Mouse (Mus musculus) heart, postnatal 10 days (tissue): ENCODE measurements around the gene Tcaim. TPM values are rescaled to one million over a fixed set of nuclear protein-coding genes. Genes with fewer than 3 reads are reported as not detected.
"Not testable (repeated sequence)": the region's sequence is repeated elsewhere in the genome, so short reads cannot be mapped to it uniquely, and the experiment has no call there.

Experiments used
- DNase-seq, 2 experiments: peaks; one replicate each; pipeline ENCODE4 v3.0.0; 2021
- intact Hi-C: fragments of 180-260 bp; cut with DNase I; formaldehyde crosslinking; loops from one replicate; pipeline ENCODE4 v1.15.1; 2025
- total RNA-seq, 2 experiments: library from RNA; stranded (reverse); gene quantifications; 2 replicates each; pipeline ENCODE4 v1.2.3; 2021

Gene Tcaim
- total RNA-seq, 2 experiments from 2014 or later, result 20.1 to 22.0 TPM

GRCm38 (mm10) chr9:122846156-122846555 lies 40.8 kb downstream of the Tcaim start:
- DNase-seq, result peak; percentile 69 to 79
- intact Hi-C loops, result no loop called here

DNA sequence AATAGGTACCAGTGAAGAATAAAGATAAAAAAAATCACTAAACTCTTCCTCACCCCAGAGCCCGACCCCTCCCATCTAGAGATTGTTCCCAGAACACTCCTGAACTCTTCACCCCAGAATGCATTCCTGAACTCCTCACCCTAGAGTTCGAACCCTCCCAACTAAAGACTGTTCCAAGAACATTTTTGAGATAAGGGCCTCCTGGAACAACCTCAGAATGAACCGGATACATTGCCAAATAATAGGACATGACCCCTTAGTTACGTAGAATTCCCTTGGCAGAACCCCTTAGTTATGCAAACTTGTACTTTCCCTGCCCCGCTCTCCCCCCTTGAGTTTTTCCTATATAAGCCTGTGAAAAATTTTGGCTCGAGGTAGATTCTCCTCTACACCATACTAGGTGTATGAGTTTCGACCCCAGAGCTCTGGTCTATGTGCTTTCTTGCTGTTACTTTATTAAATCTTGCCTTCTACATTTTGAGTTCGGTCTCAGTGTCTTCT lies 42.5 kb downstream of the Tcaim start:
- intact Hi-C loops, DNase-seq: not testable (repeated sequence)

DNA sequence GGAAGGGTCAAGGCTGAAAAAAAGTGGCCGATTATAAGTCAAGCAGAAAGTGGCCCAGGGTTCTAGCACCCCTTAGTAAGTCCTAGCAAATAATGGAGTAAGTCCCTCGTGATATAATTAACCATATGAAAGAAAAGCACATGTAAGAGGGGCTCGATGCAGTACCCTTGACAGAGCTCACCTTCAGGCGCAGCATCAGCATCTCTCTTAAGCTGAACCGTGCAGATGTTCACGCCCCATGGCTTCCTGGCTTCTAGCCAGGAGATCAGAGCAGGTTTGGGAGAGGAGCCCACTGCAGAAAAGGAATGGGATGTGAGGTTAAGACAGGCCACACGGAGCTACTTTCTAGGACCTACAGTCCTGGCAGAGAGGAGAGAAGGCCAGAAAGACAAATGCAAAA lies 49.2 kb downstream of the Tcaim start:
- DNase-seq, result no peak
- intact Hi-C loops, result no loop called here

DNA sequence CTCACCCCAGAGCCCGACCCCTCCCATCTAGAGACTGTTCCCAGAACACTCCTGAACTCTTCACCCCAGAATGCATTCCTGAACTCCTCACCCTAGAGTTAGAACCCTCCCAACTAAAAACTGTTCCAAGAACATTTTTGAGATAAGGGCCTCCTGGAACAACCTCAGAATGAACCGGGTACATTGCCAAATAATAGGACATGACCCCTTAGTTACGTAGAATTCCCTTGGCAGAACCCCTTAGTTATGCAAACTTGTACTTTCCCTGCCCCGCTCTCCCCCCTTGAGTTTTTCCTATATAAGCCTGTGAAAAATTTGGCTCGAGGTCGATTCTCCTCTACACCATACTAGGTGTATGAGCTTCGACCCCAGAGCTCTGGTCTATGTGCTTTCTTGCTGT lies 49.8 kb downstream of the Tcaim start:
- intact Hi-C loops, DNase-seq: not testable (repeated sequence)

- DNase-seq, result no peak
- intact Hi-C loops, result no loop called here
Observed at GRCm38 (mm10) chr9:122855617-122856016, 50.3 kb downstream of the Tcaim start.

GRCm38 (mm10) chr9:122856716-122857115 lies 51.4 kb downstream of the Tcaim start:
- DNase-seq, result no peak
- intact Hi-C loops, result no loop called here

GRCm38 (mm10) chr9:122860752-122861151 lies 55.4 kb downstream of the Tcaim start:
- intact Hi-C loops, result no loop called here
- no peak for DNase-seq

GRCm38 (mm10) chr9:122863731-122864130 lies 58.4 kb downstream of the Tcaim start:
- intact Hi-C loops, result no loop called here

DNA sequence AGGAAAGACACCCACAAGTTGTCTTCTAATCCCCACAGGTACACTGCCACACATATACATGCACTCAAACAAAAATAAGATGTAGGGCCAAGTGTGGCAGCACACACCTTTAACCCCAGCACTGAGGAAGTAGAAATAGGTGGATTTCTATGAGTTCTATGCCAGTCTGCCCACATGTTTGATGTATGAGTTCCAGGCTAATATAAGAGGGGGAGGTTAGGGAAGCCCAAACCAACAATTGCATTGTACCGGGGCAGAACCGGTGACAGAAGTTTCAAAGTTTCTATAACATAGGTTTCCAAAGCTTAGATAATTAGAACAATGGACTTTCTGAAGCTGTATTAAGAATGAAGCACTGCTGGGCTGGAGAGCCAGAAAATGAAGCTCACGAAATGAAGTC lies 59.5 kb downstream of the Tcaim start:
- intact Hi-C loops, result loop anchor here (5.0 kb wide), 1 partner anchor 57 kb away; the partner anchor contains the start of gene Zfp105
- DNase-seq, result no peak

More at GRCm38 (mm10) chr9:122863731-122864130, 58.4 kb downstream of the Tcaim start:
- DNase-seq, result no peak

- intact Hi-C loops, result loop anchor here (5.0 kb wide), 1 partner anchor 57 kb away; the partner anchor contains the start of gene Zfp105
- peak; percentile 87 to 88 for DNase-seq
Observed at GRCm38 (mm10) chr9:122865697-122866166, 60.4 kb downstream of the Tcaim start, which contains the start of gene Zfp445. TSS of gene Zfp445 (minus strand) at chr9:122866006.

GRCm38 (mm10) chr9:122866192-122866591 lies 60.9 kb downstream of the Tcaim start:
- intact Hi-C loops, result loop anchor here (5.0 kb wide), 1 partner anchor 56 kb away; the partner anchor contains the start of gene Zfp105
- no peak for DNase-seq

DNA sequence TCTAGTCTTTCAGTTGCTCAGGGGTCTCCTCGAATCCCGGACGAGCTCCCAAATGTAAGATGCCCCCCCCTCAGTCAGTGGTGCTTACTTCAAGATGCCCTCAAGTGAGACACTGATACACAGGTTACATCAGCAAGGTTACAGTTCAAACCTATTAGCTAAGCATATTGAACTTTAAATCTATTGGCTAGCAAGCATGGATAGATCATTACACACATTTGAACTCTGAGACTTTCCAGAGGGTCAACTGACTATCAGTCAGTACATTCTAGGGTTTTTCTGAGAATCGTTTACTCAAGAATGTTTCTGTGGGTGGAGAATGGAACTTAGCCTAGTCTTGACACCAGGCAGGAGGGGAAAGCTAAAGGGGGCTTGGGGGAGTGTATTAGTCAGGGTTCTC lies 67.3 kb downstream of the Tcaim start:
- no peak for DNase-seq

GRCm38 (mm10) chr9:122874653-122875052 lies 69.3 kb downstream of the Tcaim start:
- intact Hi-C loops, result no loop called here
- no peak for DNase-seq

More for the DNA sequence above, 67.3 kb downstream of the Tcaim start:
- intact Hi-C loops, result no loop called here

DNA sequence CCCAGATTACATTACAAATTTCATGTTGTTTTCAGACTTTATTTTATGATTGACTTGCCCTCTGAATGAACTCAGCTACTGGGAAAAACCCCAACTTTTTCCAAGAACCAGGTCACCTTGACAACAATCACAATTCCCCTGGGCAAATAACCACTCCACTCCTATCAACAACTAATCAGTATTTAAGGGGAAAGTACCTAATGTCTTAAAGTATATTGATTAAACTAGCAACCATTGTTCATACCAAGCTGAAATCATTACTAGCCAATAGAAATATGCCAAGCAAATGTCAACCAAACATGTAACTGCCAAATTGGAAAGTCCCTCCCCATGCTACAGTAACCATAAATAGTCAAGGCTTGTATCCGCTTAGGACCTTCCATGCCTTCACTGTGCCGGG lies 69.8 kb downstream of the Tcaim start:
- no peak for DNase-seq
- intact Hi-C loops, result no loop called here

GRCm38 (mm10) chr9:122885385-122885784 lies 80.0 kb downstream of the Tcaim start, which contains the start of gene Zkscan7:
TSS of gene Zkscan7 (plus strand) at chr9:122885685.
- no peak for DNase-seq

More at GRCm38 (mm10) chr9:122885385-122885784, 80.0 kb downstream of the Tcaim start, which contains the start of gene Zkscan7:
- intact Hi-C loops, result no loop called here

Other genes starting within 250 kb of the Tcaim start
- not detected for gene Topaz1, start 58.2 kb upstream of the Tcaim start, total RNA-seq
- gene Gm35549, start 38.5 kb downstream of the Tcaim start, total RNA-seq, result not detected
- gene Zfp445, start 60.5 kb downstream of the Tcaim start, total RNA-seq, result 100 to 1,000 TPM in 1 of 2 experiments, 10 to 100 TPM in 1; 94.5 to 117 TPM
- gene Zkscan7, start 80.1 kb downstream of the Tcaim start, total RNA-seq, result 1 to 10 TPM; 4.6 to 6.4 TPM
- 1 to 10 TPM; 5.6 to 6.9 TPM for gene Zfp105, start 117.5 kb downstream of the Tcaim start, total RNA-seq
- 10 to 100 TPM; 19.8 to 20.3 TPM for gene 1110059G10Rik, start 145.5 kb downstream of the Tcaim start, total RNA-seq
- gene Kif15, start 145.5 kb downstream of the Tcaim start, total RNA-seq, result 10 to 100 TPM in 1 of 2 experiments, 1 to 10 TPM in 1; 7.0 to 11.2 TPM
- 10 to 100 TPM; 12.3 to 12.4 TPM for gene Tmem42, start 215.8 kb downstream of the Tcaim start, total RNA-seq
- not detected for gene Tgm4, start 229.2 kb downstream of the Tcaim start, total RNA-seq